Mouse (Mus musculus) embryonic facial prominence, embryonic 13.5 days (tissue): ENCODE results near the gene Sdr16c6. TPM values are rescaled to one million over a fixed set of nuclear protein-coding genes. Genes with fewer than 3 reads are reported as not detected.

Experiments
- ATAC-seq: fragments of 200-750 bp; cut with Nextera tagmentation; 2 replicates; pipeline ENCODE4 v1.8.0; 2017; ENCODE audit warnings: low read depth; ENCODE audit not compliant: insufficient number of reproducible peaks, insufficient read depth, low FRiP score, low TSS enrichment
- H3K27ac ChIP-seq: fragments of 300-500 bp; sonication (generic); 2 replicates; pipeline ENCODE4 v1.5.1; 2015; ENCODE audit warnings: moderate library complexity, mild to moderate bottlenecking, inconsistent platforms
- H3K27me3 ChIP-seq: fragments of 300-500 bp; sonication (generic); 2 replicates; pipeline ENCODE4 v1.6.1; 2015; ENCODE audit warnings: mild to moderate bottlenecking, inconsistent platforms
- H3K36me3 ChIP-seq: fragments of 300-500 bp; sonication (generic); 2 replicates; pipeline ENCODE4 v1.6.1; 2015; ENCODE audit warnings: mild to moderate bottlenecking, inconsistent platforms
- H3K4me1 ChIP-seq: fragments of 300-500 bp; sonication (generic); 2 replicates; pipeline ENCODE4 v1.6.1; 2015; ENCODE audit warnings: inconsistent platforms
- H3K4me2 ChIP-seq: fragments of 300-500 bp; sonication (generic); 2 replicates; pipeline ENCODE4 v1.6.1; 2015; ENCODE audit warnings: moderate library complexity, mild to moderate bottlenecking, inconsistent platforms
- H3K4me3 ChIP-seq: fragments of 300-500 bp; sonication (generic); 2 replicates; pipeline ENCODE4 v1.5.1; 2015; ENCODE audit warnings: mild to moderate bottlenecking, inconsistent platforms
- H3K9ac ChIP-seq: fragments of 300-500 bp; sonication (generic); 2 replicates; pipeline ENCODE4 v1.6.1; 2015; ENCODE audit warnings: mild to moderate bottlenecking, inconsistent platforms
- H3K9me3 ChIP-seq: fragments of 300-500 bp; sonication (generic); 2 replicates; pipeline ENCODE4 v1.6.1; 2016; ENCODE audit warnings: inconsistent platforms
- WGBS: fragments of 180-500 bp; shearing (Covaris S2); methylation state at CpG from one replicate; pipeline ENCODE4 v1.1.7; 2015; ENCODE audit warnings: mixed read lengths; 5-methylcytosine and 5-hydroxymethylcytosine counted together
- polyA plus RNA-seq: library from polyadenylated mRNA; unstranded; fragments of >200 nt; fragmentation: Nextera tagmentation; extraction: Ambion mirVana; gene quantifications from 2 replicates; pipeline ENCODE4 v1.2.1, GENCODE M21; 2015

Sdr16c6 gene
- 1.9 and 3.3 TPM in 2 replicates for polyA plus RNA-seq

- Histone ChIP-seq H3K9me3 (no peaks in the 10 kb centered on the region), H3K9ac (no peak within 1 kb of the TSS), H3K4me2 (no peak within 1 kb of the TSS), H3K27me3 (no peaks in the 10 kb centered on the region), H3K36me3 (no peaks in the 10 kb centered on the region), H3K4me1 (no peaks in the 10 kb centered on the region), H3K4me3 (no peak within 1 kb of the TSS), H3K27ac (no peak within 1 kb of the TSS)
- ATAC-seq = 0 out of 2 replicates have a peak, but pooled peaks have one; percentile 59
- 80% methylated on average over 3 of the region's 3 CpGs for WGBS
Measured at GRCm38 (mm10) chr4:4077372-4077771, at the start of gene Sdr16c6. Gene Sdr16c6 (minus strand): TSS chr4:4077522.

- no peak for ATAC-seq
- Histone ChIP-seq H3K27ac (no peak overlapping the region), H3K27me3 (no peaks in the 10 kb centered on the region)
Measured at GRCm38 (mm10) chr4:4080180-4080579, 2.9 kb upstream of the Sdr16c6 start.

GRCm38 (mm10) chr4:4079132-4079531 is 1.8 kb upstream of the Sdr16c6 start:
- H3K9me3 ChIP-seq = no peaks in the 10 kb centered on the region
- H3K4me2 ChIP-seq = no peak overlapping the region
- no peaks in the 10 kb centered on the region for H3K4me1 ChIP-seq
- WGBS = 84% methylated on average over 3 of the region's 3 CpGs
- no peak overlapping the region for H3K27ac ChIP-seq
- ATAC-seq = no peak
- H3K36me3 ChIP-seq = no peaks in the 10 kb centered on the region
- no peaks in the 10 kb centered on the region for H3K27me3 ChIP-seq
- no peak overlapping the region for H3K9ac ChIP-seq
- no peak overlapping the region for H3K4me3 ChIP-seq

More at GRCm38 (mm10) chr4:4080180-4080579, 2.9 kb upstream of the Sdr16c6 start:
- no peaks in the 10 kb centered on the region for H3K4me1 ChIP-seq
- H3K4me2 ChIP-seq = no peak overlapping the region
- no peak overlapping the region for H3K9ac ChIP-seq
- H3K4me3 ChIP-seq = no peak overlapping the region
- no peaks in the 10 kb centered on the region for H3K36me3 ChIP-seq
- H3K9me3 ChIP-seq = no peaks in the 10 kb centered on the region

GRCm38 (mm10) chr4:4076001-4076400 is 1.3 kb downstream of the Sdr16c6 start:
- no peak overlapping the region for H3K4me2 ChIP-seq
- H3K27me3 ChIP-seq = no peaks in the 10 kb centered on the region
- 93% methylated on average over 2 of the region's 2 CpGs for WGBS
- H3K27ac ChIP-seq = no peak overlapping the region
- no peaks in the 10 kb centered on the region for H3K9me3 ChIP-seq
- H3K9ac ChIP-seq = no peak overlapping the region
- ATAC-seq = no peak
- no peaks in the 10 kb centered on the region for H3K4me1 ChIP-seq
- no peak overlapping the region for H3K4me3 ChIP-seq
- H3K36me3 ChIP-seq = no peaks in the 10 kb centered on the region

Other genes with a start within 250 kb of the Sdr16c6 start
- 918 and 1,038 TPM in 2 replicates for gene Gm11808, start 103.9 kb downstream of the Sdr16c6 start, polyA plus RNA-seq